Mouse (Mus musculus) bone marrow macrophage, adult 2 months (primary cell): ENCODE measurements around the gene Dip2b. TPM values are rescaled to one million over a fixed set of nuclear protein-coding genes. Genes with fewer than 3 reads are reported as not detected.

ENCODE experiments used
- H3K27ac ChIP-seq: 2 replicates; pipeline ENCODE4 v1.5.1; 2012; ENCODE audit warnings: low read depth, low read length; ENCODE audit not compliant: insufficient read depth
- H3K4me1 ChIP-seq: 2 replicates; pipeline ENCODE4 v1.6.1; 2012; ENCODE audit warnings: low read length; ENCODE audit not compliant: control insufficient read depth, insufficient read depth
- H3K4me3 ChIP-seq: 2 replicates; pipeline ENCODE4 v1.5.1; 2012; ENCODE audit warnings: mild to moderate bottlenecking, low read length, moderate library complexity; ENCODE audit not compliant: insufficient read depth
- CTCF ChIP-seq: IDR thresholded peaks from 2 replicates; pipeline ENCODE4 v1.5.1; 2012; ENCODE audit warnings: low read depth, mild to moderate bottlenecking, low read length, moderate library complexity
- POLR2A ChIP-seq: IDR thresholded peaks from 2 replicates; pipeline ENCODE4 v1.6.1; 2012; ENCODE audit warnings: mild to moderate bottlenecking, low read depth, low read length, borderline replicate concordance
- polyA plus RNA-seq: library from polyadenylated mRNA; stranded (reverse); fragments of >200 nt; gene quantifications from 2 replicates; pipeline ENCODE4 v1.2.4, GENCODE M21; 2012; ENCODE audit not compliant: missing spikeins, insufficient read depth, insufficient read length

Dip2b gene
- polyA plus RNA-seq, 1 experiment: 33.0 TPM

- TF ChIP-seq CTCF (no peak), POLR2A (no peak)
- Histone ChIP-seq H3K4me1 (no peaks in the 10 kb centered on the region), H3K4me3 (no peak overlapping the region), H3K27ac (no peak overlapping the region)
Observed at GRCm38 (mm10) chr15:100265586-100266325, 227.3 kb downstream of the Dip2b start.

- no peak for TF ChIP-seq CTCF
- no peak for TF ChIP-seq POLR2A
- no peak overlapping the region for H3K4me3 ChIP-seq
- no peaks in the 10 kb centered on the region for H3K4me1 ChIP-seq
- no peak overlapping the region for H3K27ac ChIP-seq
Observed at GRCm38 (mm10) chr15:100268916-100269315, 230.5 kb downstream of the Dip2b start.

Other genes with a start within 250 kb of the Dip2b start
- 45.3 and 49.3 TPM in 2 replicates for gene Lima1, start 163.2 kb upstream of the Dip2b start, polyA plus RNA-seq
- gene Fam186a, start 71.6 kb upstream of the Dip2b start, polyA plus RNA-seq: not detected in 2 replicates
- 26.4 and 27.0 TPM in 2 replicates for gene Larp4, start 68.6 kb upstream of the Dip2b start, polyA plus RNA-seq
- 51.1 and 54.6 TPM in 2 replicates for gene Atf1, start 189.2 kb downstream of the Dip2b start, polyA plus RNA-seq
- not detected in 2 replicates for gene Tmprss12, start 242.2 kb downstream of the Dip2b start, polyA plus RNA-seq